Mouse (Mus musculus) thymus, postnatal 0 days (tissue): Measurements from ENCODE around the gene Zfp64. TPM values are rescaled to one million over a fixed set of nuclear protein-coding genes. Genes with fewer than 3 reads are reported as not detected.

ENCODE experiments used
- DNase-seq: peaks from one replicate; pipeline ENCODE4 v3.0.0-alpha.2; 2015; ENCODE audit warnings: low spot score
- polyA plus RNA-seq: library from polyadenylated mRNA; unstranded; fragments of >200 nt; fragmentation: Nextera tagmentation; extraction: Ambion mirVana; gene quantifications from 2 replicates; pipeline ENCODE4 v1.2.1, GENCODE M21; 2015

Zfp64 gene
- polyA plus RNA-seq, 1 experiment from 2014 or later = 35.0 TPM

GRCm38 (mm10) chr2:168954376-168954775, 1.0 kb downstream of the Zfp64 start:
- DNase-seq = no peak

DNA sequence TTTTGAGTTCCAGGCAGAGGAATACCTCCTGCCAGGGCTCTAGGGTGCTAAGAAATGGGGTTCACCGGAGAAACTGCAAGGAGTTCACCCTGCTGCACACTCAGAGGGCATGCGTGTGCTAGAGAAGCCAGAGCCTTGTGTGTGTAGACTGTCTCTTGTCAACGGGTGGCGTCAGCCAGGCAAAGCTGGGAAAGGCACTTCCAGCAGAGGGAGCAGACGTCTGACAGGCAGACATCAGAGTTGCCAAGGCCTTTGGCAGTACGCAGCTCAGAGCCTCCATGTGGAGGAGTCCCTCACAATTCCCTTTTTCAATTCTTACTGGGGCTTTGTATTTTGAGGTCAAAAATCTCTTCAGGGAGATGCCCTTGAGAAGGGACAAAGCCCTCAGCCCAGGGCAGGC, 6.9 kb downstream of the Zfp64 start:
- DNase-seq = no peak

GRCm38 (mm10) chr2:168947663-168948062, 7.7 kb downstream of the Zfp64 start:
- DNase-seq = no peak

GRCm38 (mm10) chr2:168944011-168944410, 11.4 kb downstream of the Zfp64 start:
- DNase-seq = no peak

- no peak for DNase-seq
These were observed 15.4 kb downstream of the Zfp64 start for GRCm38 (mm10) chr2:168939941-168940340.

GRCm38 (mm10) chr2:168939261-168939933, 16.0 kb downstream of the Zfp64 start:
- DNase-seq = no peak

DNA sequence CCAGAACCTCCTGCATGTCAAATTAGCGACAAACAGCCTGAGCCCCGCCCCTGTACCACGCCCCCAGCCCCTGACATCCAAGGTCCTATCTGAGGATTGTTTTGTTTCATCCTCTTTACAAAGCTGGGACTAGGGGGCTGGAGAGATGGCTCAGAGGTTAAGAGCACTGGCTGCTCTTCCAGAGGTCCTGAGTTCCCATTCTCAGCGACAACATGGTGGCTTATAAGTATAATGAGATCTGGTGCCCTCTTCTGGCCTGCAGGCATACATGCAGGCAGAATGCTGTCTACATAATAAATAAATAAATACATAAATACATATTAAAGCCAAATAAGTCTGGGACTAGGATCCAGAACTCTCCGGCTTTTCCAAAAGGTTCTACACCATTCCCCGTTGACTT, 18.5 kb downstream of the Zfp64 start:
- no peak for DNase-seq

DNA sequence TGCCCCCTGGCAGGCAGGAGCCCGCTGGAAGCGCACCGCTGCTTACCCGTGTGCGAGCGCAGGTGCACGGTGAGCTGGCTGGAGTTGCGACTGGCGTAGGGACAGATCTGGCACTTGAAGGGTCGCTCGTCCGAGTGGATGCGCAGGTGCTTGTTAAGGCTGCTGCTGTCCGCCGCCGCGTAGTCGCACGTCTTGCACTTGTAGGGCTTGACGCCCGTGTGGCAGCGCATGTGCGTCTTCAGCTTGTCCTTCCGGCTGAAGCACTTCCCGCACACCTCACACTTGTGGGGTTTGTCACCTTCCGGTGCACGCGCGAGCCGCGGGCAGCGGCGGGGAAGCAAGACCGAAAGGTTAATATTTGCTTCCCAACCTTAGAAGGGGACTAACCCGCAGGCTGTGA, 20.2 kb downstream of the Zfp64 start:
- no peak for DNase-seq

GRCm38 (mm10) chr2:168931686-168932085, 23.7 kb downstream of the Zfp64 start:
- no peak for DNase-seq

DNA sequence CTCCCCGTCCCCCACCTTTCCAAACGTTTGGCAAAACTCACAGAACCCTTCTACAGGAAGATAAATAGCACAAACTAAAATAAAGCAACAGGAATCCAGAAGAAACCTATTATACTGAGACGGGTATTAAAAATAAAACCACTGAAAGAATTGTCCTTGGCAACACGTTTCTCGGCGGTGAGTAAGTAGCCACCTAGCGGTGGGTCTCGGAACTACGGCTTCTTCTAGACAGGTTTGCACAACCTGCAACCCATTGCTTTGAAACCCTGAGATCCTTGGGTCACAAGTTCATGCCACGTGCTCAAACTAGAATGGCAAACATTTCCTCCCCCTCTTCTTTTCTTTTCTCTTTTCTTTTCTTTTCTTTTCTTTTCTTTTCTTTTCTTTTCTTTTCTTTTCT, 25.7 kb downstream of the Zfp64 start:
- peak; percentile 78 for DNase-seq

DNA sequence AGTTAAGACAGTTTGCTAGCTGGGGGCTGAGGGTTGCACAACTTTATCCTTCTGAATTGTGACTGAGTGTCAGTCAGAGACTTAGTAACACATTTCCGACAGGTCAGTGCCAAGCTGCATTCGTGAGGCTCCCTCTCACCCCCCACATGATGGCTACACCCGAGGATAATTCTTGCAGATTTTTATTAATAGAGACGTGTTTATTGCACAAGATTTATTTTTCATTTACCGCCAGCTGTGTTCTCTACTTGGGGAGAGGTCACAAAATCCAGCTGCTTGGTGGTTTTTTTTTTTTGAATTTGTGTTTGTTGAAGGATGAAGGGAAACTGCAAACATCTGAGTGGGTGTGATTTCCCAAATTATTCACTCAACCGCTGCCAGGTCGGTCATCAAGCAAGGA, 28.0 kb downstream of the Zfp64 start:
- DNase-seq = no peak

DNA sequence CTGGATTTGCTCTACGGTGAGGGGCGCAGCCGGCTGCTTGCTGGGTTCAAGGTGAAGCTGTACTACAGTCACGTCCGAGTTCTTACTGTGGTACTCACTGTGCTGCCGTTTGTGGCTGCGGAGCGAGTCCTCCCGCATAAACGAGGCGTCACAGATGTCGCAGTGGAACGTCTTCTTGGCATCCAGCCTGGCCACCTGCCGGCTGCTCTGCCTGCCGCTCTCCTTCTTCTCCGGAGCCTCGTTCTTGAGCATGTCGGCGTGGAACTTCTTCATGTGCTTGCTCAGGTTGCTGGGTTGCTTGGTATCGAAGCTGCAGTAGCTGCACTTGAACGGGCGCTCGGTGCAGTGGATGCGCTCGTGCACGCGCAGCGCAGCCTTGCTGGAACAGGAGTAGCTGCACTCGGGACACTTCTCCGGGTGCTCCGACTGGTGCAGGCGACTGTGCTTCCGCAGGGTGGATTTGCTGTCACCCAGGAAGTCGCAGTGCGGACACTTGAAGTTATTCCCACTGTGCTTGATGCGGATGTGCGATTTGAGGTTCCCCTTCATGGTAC, 29.1 kb downstream of the Zfp64 start:
- DNase-seq = no peak

GRCm38 (mm10) chr2:168923706-168924105, 31.7 kb downstream of the Zfp64 start:
- peak; percentile 42 for DNase-seq

GRCm38 (mm10) chr2:168922466-168922865, 32.9 kb downstream of the Zfp64 start:
- no peak for DNase-seq

DNA sequence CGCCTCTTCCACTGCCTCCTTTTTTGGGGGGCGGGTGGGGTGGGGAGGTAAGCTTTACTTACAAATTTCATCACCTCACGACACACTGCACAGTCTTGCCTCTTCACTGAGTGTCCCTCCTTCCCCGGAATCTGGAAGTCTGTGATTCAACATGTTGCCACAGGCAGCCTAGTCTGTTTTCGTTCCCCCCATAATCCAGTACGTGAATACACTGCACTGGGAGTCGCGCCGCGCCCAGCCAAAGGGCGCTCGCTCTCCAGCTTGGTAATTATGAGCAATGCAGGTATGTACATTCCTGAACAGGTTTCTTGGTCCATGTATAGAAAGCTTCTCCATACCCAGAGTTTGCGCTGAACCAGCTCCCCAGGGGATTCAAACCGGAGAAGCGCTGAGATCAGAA, 35.4 kb downstream of the Zfp64 start:
- no peak for DNase-seq

- DNase-seq = peak; percentile 36
These were observed 42.3 kb downstream of the Zfp64 start for GRCm38 (mm10) chr2:168912901-168913721.

GRCm38 (mm10) chr2:168912051-168912891, 43.1 kb downstream of the Zfp64 start:
- DNase-seq = peak; percentile 21

DNA sequence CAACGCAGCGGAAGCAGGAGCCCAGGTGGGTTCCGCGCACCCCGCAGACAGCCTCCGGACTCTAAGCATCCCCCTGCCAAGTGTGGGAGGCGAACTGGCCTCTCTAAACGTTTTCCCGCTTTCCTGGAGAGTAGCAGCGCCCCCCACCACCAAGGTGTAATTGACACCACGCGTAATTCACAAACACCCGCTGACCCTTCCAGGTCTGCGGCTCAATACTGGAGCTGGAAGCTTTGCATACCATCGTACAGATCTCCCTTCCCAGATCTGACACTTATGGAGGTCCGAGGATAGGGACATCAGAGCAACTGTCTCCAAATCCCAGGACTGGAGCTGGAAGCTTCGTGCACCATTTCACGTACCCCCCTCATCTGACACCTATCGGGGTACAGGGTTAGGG, 43.9 kb downstream of the Zfp64 start:
- no peak for DNase-seq

DNA sequence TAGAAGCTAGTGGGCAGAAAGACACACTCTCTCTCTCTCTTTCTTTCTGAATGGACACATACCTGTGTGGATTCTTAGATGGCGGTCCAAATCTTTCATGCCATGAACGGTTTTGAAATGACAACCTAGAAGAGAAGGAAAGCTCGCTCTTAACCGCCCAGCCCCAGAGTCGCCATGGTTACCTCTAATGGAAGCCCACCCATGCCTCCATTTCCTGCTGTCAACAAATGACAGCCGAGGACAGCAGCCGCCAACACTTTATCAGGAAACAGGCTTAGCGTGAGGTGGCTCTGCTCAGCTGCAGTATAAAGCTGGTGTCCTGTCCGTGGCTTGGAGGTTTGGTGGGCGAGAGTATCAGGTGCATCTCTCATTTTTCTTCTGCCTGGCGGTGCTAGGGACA, 49.4 kb downstream of the Zfp64 start:
- no peak for DNase-seq

GRCm38 (mm10) chr2:168904846-168905245, 50.5 kb downstream of the Zfp64 start:
- no peak for DNase-seq

GRCm38 (mm10) chr2:168904188-168904587, 51.2 kb downstream of the Zfp64 start:
- peak; percentile 74 for DNase-seq

GRCm38 (mm10) chr2:168902634-168903033, 52.8 kb downstream of the Zfp64 start:
- DNase-seq = peak; percentile 59
